Mouse (Mus musculus): ENCODE results near the gene Ceacam18.
"Not testable (repeated sequence)": the region's sequence is repeated elsewhere in the genome, so short reads cannot be mapped to it uniquely, and the experiment has no call there.

Gene Ceacam18

GRCm38 (mm10) chr7:43668582-43668981 is 34.1 kb downstream of the Ceacam18 start:
- DNase-seq = peak; percentile 34

- no peak for DNase-seq
These were observed 36.7 kb downstream of the Ceacam18 start for GRCm38 (mm10) chr7:43671064-43671808.

- DNase-seq = peak; percentile 83
These were observed 37.5 kb downstream of the Ceacam18 start, which contains the start of gene Ctu1 for GRCm38 (mm10) chr7:43671809-43672580. Ctu1 (plus strand) TSS chr7:43672016.

GRCm38 (mm10) chr7:43672581-43673260 is 38.2 kb downstream of the Ceacam18 start:
- no peak for DNase-seq

- DNase-seq = no peak
These were observed 40.6 kb downstream of the Ceacam18 start for GRCm38 (mm10) chr7:43675091-43675490.

- DNase-seq = no peak
These were observed 44.0 kb downstream of the Ceacam18 start for GRCm38 (mm10) chr7:43678517-43678916.

- peak; percentile 58 for DNase-seq
These were observed 46.5 kb downstream of the Ceacam18 start for GRCm38 (mm10) chr7:43680960-43681359.

GRCm38 (mm10) chr7:43682511-43682910 is 48.0 kb downstream of the Ceacam18 start:
- not testable (repeated sequence) for DNase-seq

- DNase-seq = no peak
These were observed 50.6 kb downstream of the Ceacam18 start for GRCm38 (mm10) chr7:43685088-43685487.

GRCm38 (mm10) chr7:43690118-43690517 is 55.6 kb downstream of the Ceacam18 start, which contains the start of gene Klk14:
Klk14 (plus strand) TSS chr7:43690418.
- no peak for DNase-seq
